Mouse (Mus musculus): Measurements from ENCODE around the gene Gm14862. TPM values are rescaled to one million over a fixed set of nuclear protein-coding genes. Genes with fewer than 3 reads are reported as not detected.

The Gm14862 gene
- polyA plus RNA-seq, 1 experiment: not detected

DNA sequence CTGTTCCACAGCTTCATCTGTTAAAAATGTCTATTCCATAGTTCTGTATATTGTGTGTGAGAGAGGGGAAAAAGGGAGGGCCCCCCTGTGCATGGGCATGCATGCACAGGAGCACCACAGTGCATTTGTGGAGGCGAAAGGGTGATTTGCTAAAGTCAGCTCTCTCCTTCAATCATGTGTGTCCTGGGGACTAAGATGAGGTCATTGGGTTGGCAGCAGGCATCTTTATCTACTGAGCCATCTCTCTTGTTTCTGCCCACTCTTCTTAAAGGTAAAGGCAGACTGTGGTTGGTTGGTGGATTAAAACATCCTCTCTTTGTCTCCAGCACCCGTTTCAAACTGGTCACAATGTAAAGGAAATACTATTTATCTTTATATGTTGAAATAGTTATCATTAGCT is 29.6 kb downstream of the Gm14862 start:
- Histone ChIP-seq H3K4me3 (no peak overlapping the region), H3K36me3 (ENCODE audit: control insufficient read depth, insufficient read depth) (no peaks in the 10 kb centered on the region), H3ac (ENCODE audit: control insufficient read depth, insufficient read length) (no peak overlapping the region), H3K4me2 (ENCODE audit: low read depth) (no peak overlapping the region), H3K27me3 (ENCODE audit: control insufficient read depth, insufficient read depth, insufficient read length) (no peaks in the 10 kb centered on the region), H3K79me2 (ENCODE audit: control insufficient read depth, insufficient read depth) (no peaks in the 10 kb centered on the region)
- TF ChIP-seq TCF3 (IDR thresholded peaks at IDR 0.05; ENCODE audit: insufficient read length, low read depth) (no peak), CEBPB (IDR thresholded peaks at IDR 0.05; ENCODE audit: insufficient read depth, poor library complexity, severe bottlenecking) (no peak), MYOD1 (IDR thresholded peaks at IDR 0.05; ENCODE audit: control insufficient read depth in 1 of 3, insufficient read length in 2 of 3, low read depth in 2 of 3) (no peak), MAX (IDR thresholded peaks at IDR 0.05; ENCODE audit: low read depth) (no peak), SRF (IDR thresholded peaks at IDR 0.05; ENCODE audit: control insufficient read depth, insufficient read length, low read depth) (no peak), MYOG (IDR thresholded peaks at IDR 0.05; ENCODE audit: control insufficient read depth in 1 of 3, insufficient read depth in 1 of 3, insufficient read length in 2 of 3, low read depth in 2 of 3) (no peak), TCF12 (IDR thresholded peaks at IDR 0.05; ENCODE audit: insufficient read depth, poor library complexity, severe bottlenecking) (no peak), USF1 (IDR thresholded peaks at IDR 0.05; ENCODE audit: low read depth) (no peak), REST (IDR thresholded peaks at IDR 0.05; ENCODE audit: insufficient read depth, insufficient read length) (no peak), POLR2AphosphoS2 (IDR thresholded peaks at IDR 0.05; ENCODE audit: insufficient read length, low read depth) (no peak), E2F4 (IDR thresholded peaks at IDR 0.05; ENCODE audit: insufficient read depth) (no peak), POLR2A (IDR thresholded peaks at IDR 0.05; ENCODE audit: insufficient read length, low read depth) (no peak)

DNA sequence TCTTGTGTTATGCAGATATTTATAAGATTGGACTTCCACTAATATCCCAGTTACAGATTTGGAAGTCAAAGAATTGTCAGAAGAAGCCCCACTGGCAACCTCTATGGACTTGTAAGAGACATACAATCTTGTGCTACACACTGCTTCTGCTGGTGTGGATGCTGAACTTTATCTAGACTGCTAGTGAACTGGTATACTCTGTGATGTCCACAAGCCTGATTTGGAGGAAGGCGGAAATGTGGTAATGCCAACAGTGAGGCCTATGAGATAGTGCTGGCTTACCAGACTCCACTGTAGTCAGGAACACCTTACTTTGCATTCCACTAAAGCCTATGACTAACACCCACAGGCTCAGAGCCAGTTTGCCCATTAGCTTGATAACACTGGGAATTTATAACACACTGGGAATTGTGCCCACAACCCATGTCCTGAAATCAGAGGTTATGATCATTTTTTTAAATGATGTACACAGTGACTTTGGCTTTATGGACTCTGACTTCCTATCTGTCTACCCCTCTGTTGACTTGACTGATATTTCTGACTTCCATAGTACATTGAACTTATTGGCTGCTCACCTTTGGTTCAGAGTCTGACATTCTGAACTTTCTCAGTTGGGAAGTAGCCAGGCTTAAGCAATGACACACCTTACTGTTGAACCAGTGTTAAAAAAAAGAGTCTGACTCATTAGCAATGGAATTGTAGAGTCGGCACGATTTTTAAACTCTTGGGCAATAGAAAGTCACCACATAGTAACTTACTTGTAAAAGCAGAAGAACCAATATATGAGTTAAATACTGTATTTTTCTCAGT is 34.1 kb downstream of the Gm14862 start:
- H3K36me3 ChIP-seq (ENCODE audit: control insufficient read depth, insufficient read depth): no peaks in the 10 kb centered on the region
- H3K27me3 ChIP-seq (ENCODE audit: control insufficient read depth, insufficient read depth, insufficient read length): no peaks in the 10 kb centered on the region
- TF ChIP-seq MYOD1 (IDR thresholded peaks at IDR 0.05; ENCODE audit: control insufficient read depth in 1 of 3, insufficient read length in 2 of 3, low read depth in 2 of 3) (no peak), TCF3 (IDR thresholded peaks at IDR 0.05; ENCODE audit: insufficient read length, low read depth) (no peak), USF1 (IDR thresholded peaks at IDR 0.05; ENCODE audit: low read depth) (no peak), CEBPB (IDR thresholded peaks at IDR 0.05; ENCODE audit: insufficient read depth, poor library complexity, severe bottlenecking) (0 out of 2 replicates have a peak, but pooled peaks have one; percentile 43), SRF (IDR thresholded peaks at IDR 0.05; ENCODE audit: control insufficient read depth, insufficient read length, low read depth) (no peak), POLR2AphosphoS2 (IDR thresholded peaks at IDR 0.05; ENCODE audit: insufficient read length, low read depth) (no peak)
- no peaks in the 10 kb centered on the region for H3K79me2 ChIP-seq (ENCODE audit: control insufficient read depth, insufficient read depth)
- H3K4me3 ChIP-seq: no peak overlapping the region
- H3K4me2 ChIP-seq (ENCODE audit: low read depth): peak overlapping the region; percentile 38
- no peak overlapping the region for H3ac ChIP-seq (ENCODE audit: control insufficient read depth, insufficient read length)

DNA sequence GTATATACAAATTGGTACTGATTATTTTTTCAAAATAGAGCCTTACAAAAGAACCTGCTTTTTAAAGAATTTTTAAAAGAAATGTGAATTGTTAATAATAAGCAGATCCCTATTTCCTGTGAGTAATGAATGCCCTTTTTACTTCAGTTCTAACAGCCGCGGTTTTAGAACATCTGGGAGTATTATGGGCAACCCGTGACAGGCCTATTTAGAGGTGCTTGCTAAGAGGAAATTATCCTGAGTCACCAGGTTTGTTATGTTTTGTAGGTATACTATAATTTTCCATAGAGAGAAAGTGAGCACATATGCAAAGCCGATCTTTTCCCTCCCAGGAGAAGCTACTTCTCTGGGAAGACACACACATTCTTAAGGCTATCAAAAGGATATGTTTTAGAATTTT is 35.0 kb downstream of the Gm14862 start:
- Histone ChIP-seq H3K36me3 (ENCODE audit: control insufficient read depth, insufficient read depth) (no peaks in the 10 kb centered on the region), H3K4me3 (no peak overlapping the region), H3ac (ENCODE audit: control insufficient read depth, insufficient read length) (no peak overlapping the region), H3K27me3 (ENCODE audit: control insufficient read depth, insufficient read depth, insufficient read length) (no peaks in the 10 kb centered on the region), H3K79me2 (ENCODE audit: control insufficient read depth, insufficient read depth) (no peaks in the 10 kb centered on the region), H3K4me2 (ENCODE audit: low read depth) (peak overlapping the region; percentile 30)
- TF ChIP-seq MYOG (IDR thresholded peaks at IDR 0.05; ENCODE audit: control insufficient read depth in 1 of 3, insufficient read depth in 1 of 3, insufficient read length in 2 of 3, low read depth in 2 of 3): no peak
- no peak for TF ChIP-seq USF1 (IDR thresholded peaks at IDR 0.05; ENCODE audit: low read depth)
- TF ChIP-seq SRF (IDR thresholded peaks at IDR 0.05; ENCODE audit: control insufficient read depth, insufficient read length, low read depth): no peak
- no peak for TF ChIP-seq TCF12 (IDR thresholded peaks at IDR 0.05; ENCODE audit: insufficient read depth, poor library complexity, severe bottlenecking)
- no peak for TF ChIP-seq POLR2A (IDR thresholded peaks at IDR 0.05; ENCODE audit: insufficient read length, low read depth)
- TF ChIP-seq POLR2AphosphoS2 (IDR thresholded peaks at IDR 0.05; ENCODE audit: insufficient read length, low read depth): no peak
- TF ChIP-seq CEBPB (IDR thresholded peaks at IDR 0.05; ENCODE audit: insufficient read depth, poor library complexity, severe bottlenecking): no peak
- no peak for TF ChIP-seq E2F4 (IDR thresholded peaks at IDR 0.05; ENCODE audit: insufficient read depth)
- no peak for TF ChIP-seq TCF3 (IDR thresholded peaks at IDR 0.05; ENCODE audit: insufficient read length, low read depth)
- TF ChIP-seq MAX (IDR thresholded peaks at IDR 0.05; ENCODE audit: low read depth): no peak
- TF ChIP-seq REST (IDR thresholded peaks at IDR 0.05; ENCODE audit: insufficient read depth, insufficient read length): no peak
- no peak for TF ChIP-seq MYOD1 (IDR thresholded peaks at IDR 0.05; ENCODE audit: control insufficient read depth in 1 of 3, insufficient read length in 2 of 3, low read depth in 2 of 3)

DNA sequence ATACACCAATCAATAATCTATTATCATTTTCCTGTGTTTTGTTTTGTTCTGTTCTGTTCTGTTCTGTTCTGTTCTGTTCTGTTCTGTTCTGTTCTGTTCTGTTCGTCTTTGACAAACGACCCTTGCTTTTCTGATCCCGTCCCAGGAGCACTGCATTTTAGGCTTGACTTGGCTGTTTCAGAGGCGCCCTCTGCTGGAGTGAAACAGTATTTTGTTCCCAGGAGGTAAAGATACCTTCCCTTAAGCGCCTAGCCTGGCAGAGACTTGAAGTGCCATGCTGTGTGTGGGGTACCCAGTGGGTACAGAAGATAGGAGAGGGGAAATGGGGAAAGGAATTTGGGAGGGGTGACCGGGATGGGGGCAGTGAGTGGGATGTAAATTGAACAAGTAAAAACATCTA is 35.5 kb downstream of the Gm14862 start:
- no peak for TF ChIP-seq MYOD1 (IDR thresholded peaks at IDR 0.05; ENCODE audit: control insufficient read depth in 1 of 3, insufficient read length in 2 of 3, low read depth in 2 of 3)
- no peak for TF ChIP-seq MAX (IDR thresholded peaks at IDR 0.05; ENCODE audit: low read depth)
- TF ChIP-seq TCF12 (IDR thresholded peaks at IDR 0.05; ENCODE audit: insufficient read depth, poor library complexity, severe bottlenecking): no peak
- no peak for TF ChIP-seq CEBPB (IDR thresholded peaks at IDR 0.05; ENCODE audit: insufficient read depth, poor library complexity, severe bottlenecking)
- TF ChIP-seq POLR2A (IDR thresholded peaks at IDR 0.05; ENCODE audit: insufficient read length, low read depth): no peak
- no peak for TF ChIP-seq SRF (IDR thresholded peaks at IDR 0.05; ENCODE audit: control insufficient read depth, insufficient read length, low read depth)
- TF ChIP-seq TCF3 (IDR thresholded peaks at IDR 0.05; ENCODE audit: insufficient read length, low read depth): no peak
- TF ChIP-seq MYOG (IDR thresholded peaks at IDR 0.05; ENCODE audit: control insufficient read depth in 1 of 3, insufficient read depth in 1 of 3, insufficient read length in 2 of 3, low read depth in 2 of 3): no peak
- no peak for TF ChIP-seq E2F4 (IDR thresholded peaks at IDR 0.05; ENCODE audit: insufficient read depth)
- no peak for TF ChIP-seq POLR2AphosphoS2 (IDR thresholded peaks at IDR 0.05; ENCODE audit: insufficient read length, low read depth)
- Histone ChIP-seq H3K4me3 (no peak overlapping the region), H3K36me3 (ENCODE audit: control insufficient read depth, insufficient read depth) (no peaks in the 10 kb centered on the region), H3K79me2 (ENCODE audit: control insufficient read depth, insufficient read depth) (no peaks in the 10 kb centered on the region), H3K4me2 (ENCODE audit: low read depth) (no peak overlapping the region), H3ac (ENCODE audit: control insufficient read depth, insufficient read length) (no peak overlapping the region), H3K27me3 (ENCODE audit: control insufficient read depth, insufficient read depth, insufficient read length) (no peaks in the 10 kb centered on the region)

Measured in myocyte (in vitro differentiated cells).